In genomic region chr9:59219277-59219676, GRCm38 (mm10) we compare ENCODE assay signal across 21 mouse cellular contexts.
DNase-seq lines count a peak whose midpoint lies in the region; TF ChIP-seq lines count a peak whose summit lies in the region.
"Had no signal": no experiment of that assay in that cellular context is flagged by ENCODE, and none has a peak within 500 bp of the region (broad histone marks: within the 10 kb centered on the region; RNA-seq: fewer than 3 reads in every experiment).

No protein-coding gene starts in this region.

- DNase-seq in gastrocnemius, adult 2 months, result peak; percentile 89
- DNase-seq in gastrocnemius, postnatal 10 days, result peak; percentile 45
- DNase-seq in left cerebral cortex, postnatal 14 days (ENCODE audit: low spot score in 2 of 2), result no peak
- DNase-seq in left cerebral cortex, postnatal 25 days (ENCODE audit: low spot score in 2 of 2), result no peak
- no peak for DNase-seq in spleen, postnatal 4 days (ENCODE audit: low spot score in 2 of 2)
- DNase-seq: adrenal gland, adult 8-10 months; adrenal gland, postnatal 25 days; cerebellum, adult 18-20 months; cerebellum, adult 9-10 months; cerebellum, postnatal 14 days; forebrain, postnatal 0 days; heart, adult 18-20 months; heart, postnatal 10 days; heart, postnatal 36 days had no signal

- H3K79me2 ChIP-seq in myocyte (ENCODE audit: control insufficient read depth, insufficient read depth), result no peaks in the 10 kb centered on the region

- H3K4me3 ChIP-seq in gastrocnemius, adult 2 months, result no peak overlapping the region
- H3K4me3 ChIP-seq in myocyte, result no peak overlapping the region
- H3K4me3 ChIP-seq: forebrain, embryonic 10.5 days; heart, embryonic 12.5 days; heart, embryonic 15.5 days; hindbrain, embryonic 10.5 days; hindbrain, embryonic 13.5 days; intestine, embryonic 15.5 days had no signal

- no peak for TF ChIP-seq POLR2A in myocyte (IDR thresholded peaks at IDR 0.05; ENCODE audit: insufficient read length, low read depth)

- H3ac ChIP-seq in myocyte (ENCODE audit: control insufficient read depth, insufficient read length), result no peak overlapping the region

- peak overlapping the region; percentile 86 for H3K27ac ChIP-seq in gastrocnemius, adult 2 months
- H3K27ac ChIP-seq: forebrain, embryonic 10.5 days; heart, embryonic 15.5 days; hindbrain, embryonic 10.5 days; hindbrain, embryonic 13.5 days; intestine, embryonic 15.5 days had no signal

- no peaks in the 10 kb centered on the region for H3K27me3 ChIP-seq in myocyte (ENCODE audit: control insufficient read depth, insufficient read depth, insufficient read length)
- H3K27me3 ChIP-seq: heart, embryonic 12.5 days; heart, embryonic 15.5 days; hindbrain, embryonic 13.5 days; intestine, embryonic 15.5 days had no signal

- no peak overlapping the region for H3K4me2 ChIP-seq in myocyte (ENCODE audit: low read depth)
- H3K4me2 ChIP-seq: heart, embryonic 12.5 days; heart, embryonic 15.5 days; hindbrain, embryonic 13.5 days; intestine, embryonic 15.5 days had no signal

- no peak for TF ChIP-seq CTCF in gastrocnemius, adult 2 months (IDR thresholded peaks at IDR 0.05)

- H3K36me3 ChIP-seq in myocyte (ENCODE audit: control insufficient read depth, insufficient read depth), result no peaks in the 10 kb centered on the region
- H3K36me3 ChIP-seq: forebrain, embryonic 10.5 days; heart, embryonic 12.5 days; heart, embryonic 15.5 days; hindbrain, embryonic 10.5 days; hindbrain, embryonic 13.5 days; intestine, embryonic 15.5 days had no signal

- intact Hi-C loops in gastrocnemius, adult 2 months (cut with DNase I), result loop anchor here (2.0 kb wide), 1 partner anchor 28 kb away; no protein-coding TSS in a partner anchor
- intact Hi-C loops in left cerebral cortex, postnatal 14 days (cut with DNase I), result no loop called here
- intact Hi-C loops in left cerebral cortex, postnatal 25 days (cut with DNase I), result no loop called here

TF ChIP-seq in myocyte, 11 proteins besides CTCF, POLR2A, EP300 and RAD21:
- TF ChIP-seq MYOG (IDR thresholded peaks at IDR 0.05; ENCODE audit: control insufficient read depth in 1 of 3, insufficient read depth in 1 of 3, insufficient read length in 2 of 3, low read depth in 2 of 3) (peak; percentile 8 to 80 (median 79)), CEBPB (IDR thresholded peaks at IDR 0.05; ENCODE audit: insufficient read depth, poor library complexity, severe bottlenecking) (peak; percentile 28; the same call in 1 of the 2 replicates), MYOD1 (IDR thresholded peaks at IDR 0.05; ENCODE audit: control insufficient read depth in 1 of 3, insufficient read length in 2 of 3, low read depth in 2 of 3) (peak in 2 of 3 experiments; percentile 30 to 86), MAX (IDR thresholded peaks at IDR 0.05; ENCODE audit: low read depth) (no peak)

Comparison
In these comparisons a context has a peak if more than half of its experiments do, and no peak if none do; other contexts are left out.
1. DNase-seq: peak in gastrocnemius, adult 2 months (single experiment) and gastrocnemius, postnatal 10 days (single experiment); none in left cerebral cortex, postnatal 14 days (0 of 2), left cerebral cortex, postnatal 25 days (0 of 2) and spleen, postnatal 4 days (0 of 2).